Mouse (Mus musculus) hindbrain, embryonic 12.5 days (tissue): ENCODE measurements at regions not wholly inside any gene's neighbourhood (a gene's known extent, or its start where the extent isn't known, plus 50 kb on each side); places are given as distances from the start of the nearest gene placed in this dataset.

Experiments
- ATAC-seq: fragments of 200-750 bp; cut with Nextera tagmentation; 2 replicates; pipeline ENCODE4 v1.8.0; 2017; ENCODE audit warnings: moderate TSS enrichment; ENCODE audit not compliant: low FRiP score
- H3K27ac ChIP-seq: fragments of 300-500 bp; sonication (generic); 2 replicates; pipeline ENCODE4 v1.5.1; 2016; ENCODE audit warnings: mild to moderate bottlenecking
- H3K27me3 ChIP-seq: fragments of 300-500 bp; sonication (generic); 2 replicates; pipeline ENCODE4 v1.6.1; 2016; ENCODE audit warnings: mild to moderate bottlenecking
- H3K36me3 ChIP-seq: fragments of 300-500 bp; sonication (generic); 2 replicates; pipeline ENCODE4 v1.6.1; 2016; ENCODE audit warnings: mild to moderate bottlenecking
- H3K4me1 ChIP-seq: fragments of 300-500 bp; sonication (generic); 2 replicates; pipeline ENCODE4 v1.6.1; 2016
- H3K4me2 ChIP-seq: fragments of 300-500 bp; sonication (generic); replicated peaks from 2 replicates; pipeline ENCODE4 v1.6.1; 2016; ENCODE audit warnings: mild to moderate bottlenecking
- H3K4me3 ChIP-seq: fragments of 300-500 bp; sonication (generic); 2 replicates; pipeline ENCODE4 v1.5.1; 2016; ENCODE audit warnings: mild to moderate bottlenecking
- H3K9ac ChIP-seq: fragments of 300-500 bp; sonication (generic); 2 replicates; pipeline ENCODE4 v1.6.1; 2016; ENCODE audit warnings: mild to moderate bottlenecking, moderate library complexity
- H3K9me3 ChIP-seq: fragments of 300-500 bp; sonication (generic); replicated peaks from 2 replicates; pipeline ENCODE4 v1.6.1; 2016; ENCODE audit warnings: mild to moderate bottlenecking
- WGBS: fragments of 180-500 bp; shearing (Covaris S2); methylation state at CpG from one replicate; pipeline ENCODE4 v1.1.7; 2016; 5-methylcytosine and 5-hydroxymethylcytosine counted together

DNA sequence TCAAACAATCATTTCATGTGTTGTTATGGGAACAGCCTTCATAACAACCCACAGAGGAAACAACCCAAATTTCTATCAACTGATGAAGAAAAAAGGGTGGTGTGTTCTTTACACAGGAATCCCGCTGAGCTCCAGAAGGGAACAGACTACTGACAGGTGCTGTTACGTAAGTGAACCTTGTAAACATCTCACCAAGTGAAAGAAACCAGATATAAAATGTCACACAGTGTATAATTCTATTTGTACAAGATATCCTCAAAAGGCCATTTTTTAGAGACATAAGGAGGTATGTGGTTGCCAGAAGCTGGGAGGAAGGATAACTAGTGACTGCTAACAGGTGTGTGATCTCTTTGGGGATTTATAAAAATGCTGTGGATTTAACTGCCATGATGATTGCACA, 119.9 kb downstream of the Plod2 start:
- no peak overlapping the region for H3K9ac ChIP-seq
- H3K4me1 ChIP-seq, result no peaks in the 10 kb centered on the region
- no peak overlapping the region for H3K27ac ChIP-seq
- 79% methylated on average over 2 of the region's 2 CpGs for WGBS
- no peaks in the 10 kb centered on the region for H3K36me3 ChIP-seq
- no peak for ATAC-seq
- no peak overlapping the region for H3K4me3 ChIP-seq
- H3K4me2 ChIP-seq, result no peak overlapping the region
- H3K9me3 ChIP-seq, result no peaks in the 10 kb centered on the region
- no peaks in the 10 kb centered on the region for H3K27me3 ChIP-seq

DNA sequence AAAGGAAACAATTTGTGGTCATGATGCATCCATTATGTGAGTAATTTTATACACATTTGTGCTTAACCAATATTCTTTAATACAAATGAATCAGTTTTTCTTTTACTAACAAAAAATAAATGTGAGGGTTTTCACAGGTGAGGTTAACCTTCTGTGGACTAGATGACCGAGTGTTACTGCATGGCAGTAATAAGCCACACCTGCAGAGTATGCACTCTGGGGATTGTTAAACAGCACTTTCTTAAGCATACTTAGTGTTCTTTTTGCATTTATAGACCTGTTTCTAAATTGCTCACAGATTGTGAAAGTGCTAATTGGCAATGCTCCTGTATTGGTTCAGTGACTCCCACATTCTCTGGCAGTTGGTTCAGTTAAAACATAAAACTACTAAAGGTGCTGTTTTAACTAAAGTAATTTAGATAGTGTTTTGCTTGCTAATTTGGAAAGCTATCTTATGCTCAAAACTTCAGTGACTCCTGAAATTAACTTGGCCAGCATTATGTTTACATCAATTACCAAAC, 125.4 kb downstream of the Plod2 start:
- no peak for ATAC-seq
- no peak overlapping the region for H3K27ac ChIP-seq
- WGBS, result 79% methylated on average over 1 of the region's 1 CpGs

GRCm38 (mm10) chr9:92671966-92672365, 129.9 kb downstream of the Plod2 start:
- H3K27me3 ChIP-seq, result no peaks in the 10 kb centered on the region

More for the DNA sequence above, 125.4 kb downstream of the Plod2 start:
- Histone ChIP-seq H3K27me3 (no peaks in the 10 kb centered on the region), H3K36me3 (no peaks in the 10 kb centered on the region), H3K4me2 (no peak overlapping the region), H3K4me3 (no peak overlapping the region), H3K4me1 (no peaks in the 10 kb centered on the region), H3K9ac (no peak overlapping the region), H3K9me3 (no peaks in the 10 kb centered on the region; the same call in 1 of the 2 replicates)

GRCm38 (mm10) chr9:92694361-92695016, 152.5 kb downstream of the Plod2 start:
- Histone ChIP-seq H3K27ac (no peak overlapping the region), H3K9me3 (no peaks in the 10 kb centered on the region), H3K9ac (no peak overlapping the region), H3K27me3 (no peaks in the 10 kb centered on the region), H3K4me1 (no peaks in the 10 kb centered on the region), H3K36me3 (no peaks in the 10 kb centered on the region), H3K4me3 (no peak overlapping the region), H3K4me2 (no peak overlapping the region)
- 74% methylated on average over 6 of the region's 6 CpGs for WGBS
- ATAC-seq, result no peak

More at GRCm38 (mm10) chr9:92671966-92672365, 129.9 kb downstream of the Plod2 start:
- Histone ChIP-seq H3K4me1 (no peaks in the 10 kb centered on the region), H3K4me2 (no peak overlapping the region), H3K9ac (no peak overlapping the region), H3K36me3 (no peaks in the 10 kb centered on the region), H3K9me3 (no peaks in the 10 kb centered on the region; the same call in 1 of the 2 replicates), H3K4me3 (no peak overlapping the region), H3K27ac (no peak overlapping the region)
- 84% methylated on average over 3 of the region's 3 CpGs for WGBS
- ATAC-seq, result no peak

DNA sequence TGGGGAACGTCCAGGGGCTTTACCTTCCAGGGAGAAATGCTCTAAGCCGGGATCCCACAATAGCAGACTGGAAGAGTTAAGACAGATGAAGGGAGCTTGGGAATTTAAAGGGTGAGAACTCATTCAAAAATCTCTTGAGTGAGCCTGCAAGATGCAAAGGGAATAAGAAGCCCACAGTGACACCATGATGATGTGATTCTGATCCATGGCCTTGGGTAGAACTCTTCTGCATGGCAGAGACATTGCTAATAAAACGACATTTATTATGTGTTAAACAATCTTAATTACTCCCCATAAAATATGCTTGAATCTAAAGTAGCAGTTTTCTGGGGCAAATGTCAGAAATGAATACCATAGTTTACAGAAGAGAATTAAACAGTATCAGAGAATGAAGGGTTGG, 155.9 kb downstream of the Plod2 start:
- H3K27me3 ChIP-seq, result no peaks in the 10 kb centered on the region
- WGBS, result 79% methylated on average over 3 of the region's 3 CpGs
- no peak overlapping the region for H3K9ac ChIP-seq
- no peaks in the 10 kb centered on the region for H3K36me3 ChIP-seq
- no peak for ATAC-seq
- H3K4me1 ChIP-seq, result no peaks in the 10 kb centered on the region
- H3K9me3 ChIP-seq, result no peaks in the 10 kb centered on the region
- H3K4me2 ChIP-seq, result no peak overlapping the region
- H3K27ac ChIP-seq, result no peak overlapping the region
- no peak overlapping the region for H3K4me3 ChIP-seq

- H3K4me1 ChIP-seq, result no peaks in the 10 kb centered on the region
- no peaks in the 10 kb centered on the region for H3K27me3 ChIP-seq
- no peaks in the 10 kb centered on the region for H3K9me3 ChIP-seq
- no peak overlapping the region for H3K4me2 ChIP-seq
- ATAC-seq, result no peak
- no peak overlapping the region for H3K4me3 ChIP-seq
- H3K27ac ChIP-seq, result no peak overlapping the region
- WGBS, result 74% methylated on average over 2 of the region's 2 CpGs
- no peaks in the 10 kb centered on the region for H3K36me3 ChIP-seq
- H3K9ac ChIP-seq, result no peak overlapping the region
Observed at GRCm38 (mm10) chr9:92704752-92705151, 162.7 kb downstream of the Plod2 start.

DNA sequence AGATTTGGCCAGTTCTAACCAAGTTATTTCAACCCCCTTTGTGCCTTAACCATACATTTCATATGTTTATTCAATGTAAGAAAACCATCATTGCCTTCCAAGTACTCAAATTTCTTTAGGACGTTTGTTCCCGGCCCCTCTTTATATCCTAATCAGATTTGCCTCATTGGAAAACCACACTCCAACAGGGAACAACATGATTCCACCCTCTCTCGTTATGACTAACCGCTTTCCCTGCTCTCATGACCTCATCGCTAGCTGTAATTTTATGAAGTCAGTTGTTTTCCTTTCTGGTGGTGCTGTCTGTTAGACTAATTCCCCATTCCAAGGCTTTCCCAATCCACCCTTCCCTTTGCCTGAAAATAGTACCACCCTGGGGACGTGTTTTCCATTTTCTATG, 165.0 kb downstream of the Plod2 start:
- Histone ChIP-seq H3K4me2 (no peak overlapping the region), H3K4me1 (no peaks in the 10 kb centered on the region), H3K9me3 (no peaks in the 10 kb centered on the region), H3K4me3 (no peak overlapping the region), H3K27ac (no peak overlapping the region), H3K9ac (no peak overlapping the region), H3K36me3 (no peaks in the 10 kb centered on the region), H3K27me3 (no peaks in the 10 kb centered on the region)
- WGBS, result 86% methylated on average over 6 of the region's 6 CpGs
- ATAC-seq, result no peak

DNA sequence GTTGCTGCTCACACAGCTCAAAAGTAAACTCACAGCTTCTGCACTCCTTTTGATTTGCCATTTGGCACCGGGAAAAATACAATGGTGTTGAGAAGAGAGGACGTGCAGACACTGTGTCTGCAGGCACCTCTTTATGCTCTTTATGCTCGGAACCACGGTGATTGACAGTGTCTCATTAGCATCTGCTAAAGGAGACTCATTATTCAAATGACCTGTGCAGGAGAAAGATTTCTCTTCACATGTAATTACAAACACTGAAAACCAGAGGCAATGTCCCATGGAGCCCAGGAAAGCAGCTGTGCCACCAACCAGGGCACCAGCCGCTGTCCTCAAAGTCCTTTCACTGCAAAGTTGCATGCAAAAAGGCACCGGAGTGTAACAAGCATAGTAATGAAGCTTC, 175.2 kb downstream of the Plod2 start:
- peak overlapping the region; percentile 62 for H3K27ac ChIP-seq
- peak; percentile 96 for ATAC-seq
- H3K9me3 ChIP-seq, result no peaks in the 10 kb centered on the region
- H3K4me1 ChIP-seq, result peaks cover 11% of the 10 kb centered on the region
- H3K27me3 ChIP-seq, result no peaks in the 10 kb centered on the region
- H3K36me3 ChIP-seq, result no peaks in the 10 kb centered on the region
- H3K4me3 ChIP-seq, result no peak overlapping the region
- no peak overlapping the region; the same call in 1 of the 2 replicates for H3K4me2 ChIP-seq
- 26% methylated on average over 6 of the region's 6 CpGs for WGBS
- no peak overlapping the region for H3K9ac ChIP-seq

DNA sequence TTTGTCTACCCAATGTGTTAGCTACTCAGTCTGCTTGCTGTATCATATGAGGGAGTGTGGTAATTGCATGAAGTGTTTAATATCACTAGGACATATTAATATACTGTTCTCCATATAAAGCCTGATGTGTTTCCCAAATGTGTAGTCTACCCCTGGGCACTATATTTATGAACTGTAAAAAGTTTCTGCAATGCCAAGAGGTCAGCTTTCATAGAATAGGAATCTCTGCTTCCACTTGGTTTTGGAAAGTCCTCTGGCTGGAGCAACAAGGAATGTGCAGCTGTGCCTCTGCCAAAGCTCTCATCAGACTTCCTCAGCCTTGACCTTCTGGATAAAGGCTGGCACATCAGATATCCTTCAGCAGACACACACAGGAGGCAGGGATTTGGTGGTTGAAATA, 176.3 kb downstream of the Plod2 start:
- H3K27ac ChIP-seq, result 0 out of 2 replicates have a peak overlapping the region, but pooled peaks have one; percentile 18
- no peak overlapping the region for H3K4me2 ChIP-seq
- H3K4me3 ChIP-seq, result no peak overlapping the region
- H3K36me3 ChIP-seq, result no peaks in the 10 kb centered on the region
- H3K27me3 ChIP-seq, result no peaks in the 10 kb centered on the region
- H3K4me1 ChIP-seq, result peaks cover 11% of the 10 kb centered on the region
- H3K9me3 ChIP-seq, result no peaks in the 10 kb centered on the region
- no peak for ATAC-seq
- H3K9ac ChIP-seq, result no peak overlapping the region

DNA sequence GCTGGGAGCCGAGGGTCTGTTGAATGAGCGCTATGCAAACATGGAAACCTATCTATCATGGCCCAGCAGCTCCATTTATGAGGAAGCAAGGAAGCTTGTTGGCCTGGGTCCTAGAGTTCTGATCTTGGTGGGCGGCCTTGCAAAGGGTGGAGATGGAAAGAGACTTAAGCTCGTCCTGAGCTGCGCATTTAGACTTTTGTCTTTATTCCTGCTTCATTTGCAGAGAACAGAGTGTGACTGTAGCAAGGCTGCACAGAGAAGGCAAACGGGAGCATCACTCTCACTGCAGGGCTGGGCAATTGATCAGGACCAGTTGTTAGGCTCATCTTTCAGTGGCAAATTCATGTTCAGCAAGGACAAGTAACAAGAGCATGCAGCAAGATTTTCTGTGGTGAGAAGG, 177.2 kb downstream of the Plod2 start:
- H3K27ac ChIP-seq, result peak overlapping the region; percentile 12; the same call in 1 of the 2 replicates
- no peaks in the 10 kb centered on the region for H3K36me3 ChIP-seq
- ATAC-seq, result no peak
- no peak overlapping the region for H3K9ac ChIP-seq
- no peaks in the 10 kb centered on the region for H3K27me3 ChIP-seq
- no peaks in the 10 kb centered on the region for H3K9me3 ChIP-seq
- peaks cover 11% of the 10 kb centered on the region for H3K4me1 ChIP-seq
- 70% methylated on average over 6 of the region's 6 CpGs for WGBS
- H3K4me2 ChIP-seq, result no peak overlapping the region
- no peak overlapping the region for H3K4me3 ChIP-seq

DNA sequence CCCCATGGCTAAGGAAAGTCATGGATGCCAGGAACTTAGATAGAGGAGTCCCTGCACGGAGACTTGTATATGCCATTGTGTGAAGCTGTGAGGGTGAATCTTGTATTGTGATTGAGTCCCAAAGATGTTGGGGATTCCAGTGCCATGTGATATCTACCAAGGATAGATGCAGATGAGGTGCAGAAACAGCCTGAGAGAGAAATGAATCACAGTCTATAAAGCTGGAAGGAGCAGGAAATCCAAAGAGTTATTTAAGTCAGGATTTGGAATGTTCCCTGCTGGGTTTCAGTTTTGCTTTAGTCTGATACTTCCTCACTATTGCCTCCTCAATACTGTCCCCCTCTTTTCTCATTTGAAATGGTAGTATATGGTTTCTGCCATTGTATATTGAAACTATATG, 186.8 kb downstream of the Plod2 start:
- ATAC-seq, result no peak
- WGBS, result 97% methylated on average over 1 of the region's 1 CpGs
- Histone ChIP-seq H3K9me3 (no peaks in the 10 kb centered on the region), H3K27ac (no peak overlapping the region), H3K27me3 (no peaks in the 10 kb centered on the region), H3K36me3 (no peaks in the 10 kb centered on the region), H3K4me3 (no peak overlapping the region), H3K4me2 (no peak overlapping the region), H3K9ac (no peak overlapping the region), H3K4me1 (no peaks in the 10 kb centered on the region)

GRCm38 (mm10) chr9:92731396-92731795, 189.4 kb downstream of the Plod2 start:
- Histone ChIP-seq H3K4me2 (no peak overlapping the region), H3K4me1 (no peaks in the 10 kb centered on the region), H3K27ac (no peak overlapping the region), H3K9ac (no peak overlapping the region), H3K9me3 (no peaks in the 10 kb centered on the region), H3K4me3 (no peak overlapping the region), H3K27me3 (no peaks in the 10 kb centered on the region), H3K36me3 (no peaks in the 10 kb centered on the region)
- ATAC-seq, result no peak
- WGBS, result 80% methylated on average over 3 of the region's 3 CpGs

DNA sequence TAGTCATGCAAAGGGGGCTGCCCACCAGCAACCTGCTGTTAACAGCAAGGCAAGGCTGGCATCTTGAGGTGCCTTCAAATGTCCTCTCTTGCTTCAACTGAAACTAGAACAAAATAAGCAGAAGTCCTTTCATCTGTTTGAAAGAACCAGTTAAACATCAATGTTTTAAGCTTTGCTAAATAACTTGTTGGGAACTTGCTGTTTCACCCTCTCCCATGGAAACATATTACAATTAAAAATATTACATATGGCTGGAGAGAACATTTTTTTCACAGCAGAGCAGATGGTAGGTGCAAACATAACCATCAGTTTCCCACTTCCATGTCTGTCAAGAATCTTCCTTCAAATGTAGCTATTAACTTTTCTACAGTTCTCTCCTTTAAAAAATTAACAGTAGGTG, 225.5 kb downstream of the Plod2 start:
- Histone ChIP-seq H3K27ac (no peak overlapping the region), H3K4me2 (no peak overlapping the region), H3K27me3 (no peaks in the 10 kb centered on the region), H3K36me3 (no peaks in the 10 kb centered on the region), H3K9me3 (no peaks in the 10 kb centered on the region), H3K4me3 (no peak overlapping the region), H3K9ac (no peak overlapping the region), H3K4me1 (no peaks in the 10 kb centered on the region)
- no peak for ATAC-seq
